Mouse (Mus musculus) skeletal muscle tissue, adult 2 months (tissue): Measurements from ENCODE around the gene Lxn.
A peak's percentile ranks its signal among the peaks of the same experiment; 100 is the strongest.

Source experiments
- DNase-seq: peaks from one replicate; pipeline ENCODE4 v3.0.0-alpha.2; 2012; ENCODE audit warnings: low read depth, low spot score

Lxn gene

DNA sequence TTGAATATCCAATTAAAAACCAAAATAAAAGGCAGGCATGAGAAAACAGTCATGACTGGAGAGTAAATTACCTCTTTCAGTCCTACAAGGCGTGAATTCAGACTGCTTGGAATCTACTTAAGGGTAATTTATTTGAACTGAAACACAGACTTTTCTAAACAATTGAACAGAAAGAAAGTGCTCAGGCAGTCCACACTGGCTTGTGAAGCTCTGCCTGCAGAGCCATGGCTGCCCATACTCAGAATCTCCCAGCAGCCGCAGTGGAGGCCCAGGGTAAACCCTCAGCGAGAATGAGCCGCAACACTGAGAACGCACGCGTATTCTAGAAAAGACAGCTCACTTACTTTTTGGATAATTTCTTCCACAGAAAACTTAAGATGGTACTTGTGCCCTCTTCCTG, 1.7 kb downstream of the Lxn start:
- no peak for DNase-seq

DNA sequence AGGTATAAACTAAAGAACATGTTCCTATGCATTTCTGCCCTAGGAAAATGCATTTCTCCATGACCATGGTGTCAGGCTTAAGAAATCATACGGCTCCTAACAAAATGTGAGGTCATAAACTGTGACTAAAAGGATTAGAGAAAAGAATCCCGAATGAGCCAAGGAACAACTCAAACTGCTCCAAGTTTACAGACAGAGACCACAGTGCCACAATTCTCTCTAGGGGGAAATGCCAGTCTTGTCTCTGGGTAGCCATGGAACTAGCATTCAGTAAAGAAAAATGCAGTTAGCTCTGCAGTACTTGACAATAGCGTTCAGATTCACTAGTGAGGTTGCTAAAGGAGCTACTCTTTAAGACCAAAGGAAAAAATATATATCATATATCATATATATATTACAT, 3.8 kb downstream of the Lxn start:
- DNase-seq: no peak

DNA sequence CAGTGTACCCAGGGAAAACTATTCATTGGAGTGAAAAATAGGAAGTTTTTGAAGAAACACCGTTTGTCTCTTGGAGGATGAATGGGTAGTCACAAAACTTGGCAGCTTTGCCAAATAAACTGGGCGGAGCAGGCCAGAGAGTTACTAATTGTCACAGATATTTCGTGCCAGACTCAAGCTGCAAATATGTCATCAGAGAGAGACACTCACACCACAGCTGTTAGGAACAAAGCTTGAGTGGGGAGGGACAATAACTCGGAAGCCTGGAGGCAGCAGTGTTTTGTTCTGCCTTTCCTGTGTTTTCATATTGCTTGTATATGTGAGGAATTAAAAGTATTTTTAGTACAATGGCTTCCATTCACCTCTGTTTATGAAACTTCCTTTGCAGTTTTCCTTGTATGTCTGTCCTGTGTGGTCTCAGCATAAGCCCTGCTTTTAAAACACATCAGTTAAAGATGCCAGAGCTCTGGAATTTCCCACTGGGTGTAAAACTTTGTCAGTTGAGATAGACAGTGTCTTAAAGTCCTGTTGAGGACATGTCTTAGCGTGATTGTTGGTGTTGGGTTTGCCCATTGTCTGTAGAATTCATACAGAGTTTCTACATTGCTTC, 13.0 kb downstream of the Lxn start:
- DNase-seq: no peak

DNA sequence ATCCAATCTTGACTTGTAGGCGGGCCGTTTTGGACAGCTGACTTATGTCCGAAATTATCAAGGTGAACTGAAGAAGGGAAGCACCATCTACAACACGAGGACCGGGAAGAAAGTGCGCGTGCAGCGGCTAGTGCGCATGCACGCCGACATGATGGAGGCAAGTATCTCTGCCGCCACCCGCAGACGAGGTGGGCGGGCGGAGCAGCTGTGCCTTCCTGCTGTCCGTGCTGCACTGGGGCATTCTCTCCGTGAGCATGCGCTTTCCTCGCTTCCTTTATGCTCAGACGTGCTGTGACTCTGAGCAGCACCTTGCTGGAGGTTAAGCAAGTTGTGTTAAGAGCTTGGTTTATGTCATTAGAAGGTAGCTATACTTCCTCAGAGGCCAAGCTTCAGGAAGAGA, 14.1 kb downstream of the Lxn start:
- no peak for DNase-seq

DNA sequence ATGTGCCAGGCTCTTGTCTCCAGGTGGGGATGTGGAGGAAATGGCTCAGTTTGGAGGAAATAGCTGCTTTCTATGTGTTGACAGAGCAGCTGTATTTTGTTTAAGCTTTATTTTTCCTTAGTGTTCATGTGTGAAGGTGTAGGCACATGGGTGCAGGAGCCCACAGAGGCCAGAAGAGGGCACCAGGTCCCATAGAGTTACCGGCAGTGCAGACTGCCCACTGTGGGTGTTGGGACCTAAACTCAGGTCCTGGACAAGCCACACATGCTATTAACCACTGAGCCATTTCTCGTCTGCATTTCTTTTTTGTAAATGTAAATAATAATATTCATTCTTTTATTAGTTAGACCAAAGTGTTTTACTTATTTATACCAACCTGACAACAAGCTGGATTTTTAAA, 16.6 kb downstream of the Lxn start:
- DNase-seq: no peak

DNA sequence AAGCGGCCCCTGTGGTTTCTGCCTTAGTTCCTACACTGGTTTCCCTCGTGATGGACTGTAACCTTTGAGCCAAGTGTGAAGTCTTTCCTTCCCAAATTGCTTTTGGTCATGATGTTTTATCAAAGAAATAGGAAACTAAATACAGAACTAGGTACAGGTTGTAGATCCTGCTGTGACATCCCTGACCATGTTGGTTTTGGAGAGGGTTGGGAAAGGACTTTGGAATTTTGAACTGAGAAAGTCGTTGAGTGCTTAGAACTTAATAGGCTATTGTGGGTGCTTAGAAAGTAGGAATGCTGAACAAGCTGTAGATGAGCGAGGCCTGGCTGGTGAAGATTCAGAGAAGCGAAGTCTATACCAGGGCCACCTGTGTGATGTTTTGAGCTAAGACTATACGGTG, 29.7 kb downstream of the Lxn start:
- no peak for DNase-seq

DNA sequence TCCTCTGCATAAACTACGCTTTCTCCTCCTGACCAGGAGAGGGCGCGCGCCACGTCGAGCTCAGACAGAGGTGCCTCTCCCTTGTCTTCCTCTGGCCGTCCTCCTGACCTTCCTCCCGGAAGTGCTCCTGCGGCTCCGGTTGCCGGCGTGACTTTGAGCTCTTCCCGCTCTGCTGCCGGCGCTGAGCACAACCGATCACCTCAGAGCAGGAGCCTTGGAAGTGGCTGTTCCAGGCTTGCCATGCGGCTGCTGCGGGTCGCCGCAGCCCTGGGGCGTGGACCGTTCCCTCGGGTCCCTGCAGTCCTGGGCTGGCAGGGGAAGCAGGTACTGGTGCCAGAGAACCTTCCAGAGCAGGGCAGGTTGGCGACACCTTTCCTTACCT, 33.7 kb downstream of the Lxn start, which contains the start of gene Gfm1:
Gfm1 (plus strand) TSS at position 98 of the 382 bp plus-strand sequence.
- DNase-seq: peak; percentile 86

DNA sequence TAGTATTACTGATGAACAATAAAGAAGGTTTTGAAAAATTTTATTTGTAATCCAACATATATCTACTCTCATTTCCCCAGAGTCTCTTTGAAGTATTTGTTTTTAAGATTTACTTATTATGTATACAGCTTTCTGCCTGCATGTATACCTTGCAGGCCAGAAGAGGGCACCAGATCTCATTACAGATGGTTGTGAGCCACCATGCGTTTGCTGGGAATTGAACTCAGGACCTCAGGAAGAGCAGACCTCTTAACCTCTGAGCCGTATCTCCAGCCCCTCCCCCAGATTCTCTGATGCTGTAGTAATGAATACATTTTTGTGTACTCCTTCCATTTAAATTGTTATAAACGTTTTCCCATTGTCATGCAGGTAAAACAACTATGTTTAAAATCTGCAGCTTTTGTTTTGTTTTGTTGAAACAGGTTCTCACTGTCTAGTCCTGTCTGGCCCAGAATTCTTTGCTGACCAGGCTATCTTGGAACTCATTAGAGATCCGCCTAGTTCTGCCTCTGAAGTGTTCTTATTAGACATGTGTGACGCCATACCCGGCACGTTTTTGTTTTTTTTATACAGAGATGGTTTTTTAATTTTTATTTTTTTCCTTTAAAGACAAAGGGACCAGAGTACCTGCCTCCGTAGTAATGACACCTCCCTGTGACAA, 34.3 kb downstream of the Lxn start:
- no peak for DNase-seq
